Mouse (Mus musculus) layer of hippocampus, postnatal 10 days (tissue): ENCODE data around the gene Kidins220. TPM values are rescaled to one million over a fixed set of nuclear protein-coding genes. Genes with fewer than 3 reads are reported as not detected.

Experiments
- DNase-seq, 2 experiments: peaks; one replicate each; pipeline ENCODE4 v3.0.0; 2021; ENCODE audit warnings: low spot score in 2 of 2
- total RNA-seq, 2 experiments: library from RNA; stranded (reverse); gene quantifications; 2 replicates each; pipeline ENCODE4 v1.2.3; 2021

The Kidins220 gene
- total RNA-seq, 2 experiments from 2014 or later, result 334 to 351 TPM

GRCm38 (mm10) chr12:24962362-24962967 is 12.3 kb upstream of the Kidins220 start:
- DNase-seq, result no peak

DNA sequence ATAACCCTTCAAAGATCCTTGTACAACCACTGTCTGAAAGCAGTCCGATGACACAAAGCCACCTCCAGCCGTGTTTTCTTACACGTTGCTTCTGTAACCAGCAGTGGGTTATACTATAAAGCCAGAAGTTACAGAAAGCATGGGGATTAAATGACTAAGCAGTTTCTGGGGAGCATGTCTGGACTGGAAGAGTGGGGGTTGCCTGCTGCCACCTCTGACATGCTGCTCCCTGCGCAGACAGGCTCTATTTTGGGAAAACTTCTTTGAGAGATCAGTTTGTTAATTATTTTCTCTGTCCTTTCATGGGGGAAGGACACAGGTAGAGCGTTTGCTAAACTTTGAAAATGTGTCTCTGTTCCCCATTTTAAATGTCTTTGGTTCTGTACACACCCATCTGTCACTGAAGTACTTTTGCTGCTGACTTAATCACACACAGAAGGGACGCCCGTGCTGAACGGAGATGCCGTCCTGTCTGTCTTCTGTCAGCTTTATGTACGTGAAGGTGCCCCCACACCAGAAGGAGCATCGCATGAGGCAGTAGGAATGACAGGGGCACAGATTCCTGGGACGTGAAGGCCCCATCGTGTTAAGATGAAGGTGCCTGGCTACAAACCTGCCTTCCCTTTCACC is 11.2 kb upstream of the Kidins220 start:
- no peak for DNase-seq

GRCm38 (mm10) chr12:24965406-24965805 is 9.3 kb upstream of the Kidins220 start:
- peak; percentile 34 to 45 for DNase-seq

DNA sequence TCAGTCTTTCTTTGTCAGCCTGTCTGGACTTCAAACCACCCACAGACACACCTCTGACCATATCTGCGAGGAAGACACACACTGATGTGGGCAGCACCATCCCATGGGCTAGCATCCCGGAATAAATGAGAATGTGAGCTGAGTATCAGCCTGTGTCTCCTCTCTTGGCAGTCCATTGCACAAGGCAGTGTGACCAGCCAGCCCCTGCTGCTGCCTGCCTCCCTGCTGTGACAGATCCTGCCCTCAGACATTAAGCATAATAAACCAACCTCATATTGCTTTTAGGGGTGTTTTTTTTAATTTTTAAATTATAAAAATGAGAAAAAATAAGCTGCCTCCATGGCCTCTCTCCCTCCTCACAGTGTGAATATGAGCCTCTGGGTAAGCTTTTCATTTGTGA is 8.7 kb upstream of the Kidins220 start:
- no peak for DNase-seq

- DNase-seq, result no peak
Measured at GRCm38 (mm10) chr12:24971490-24972200, 3.1 kb upstream of the Kidins220 start.

- no peak for DNase-seq
Measured at GRCm38 (mm10) chr12:24972371-24973350, 2.1 kb upstream of the Kidins220 start.

DNA sequence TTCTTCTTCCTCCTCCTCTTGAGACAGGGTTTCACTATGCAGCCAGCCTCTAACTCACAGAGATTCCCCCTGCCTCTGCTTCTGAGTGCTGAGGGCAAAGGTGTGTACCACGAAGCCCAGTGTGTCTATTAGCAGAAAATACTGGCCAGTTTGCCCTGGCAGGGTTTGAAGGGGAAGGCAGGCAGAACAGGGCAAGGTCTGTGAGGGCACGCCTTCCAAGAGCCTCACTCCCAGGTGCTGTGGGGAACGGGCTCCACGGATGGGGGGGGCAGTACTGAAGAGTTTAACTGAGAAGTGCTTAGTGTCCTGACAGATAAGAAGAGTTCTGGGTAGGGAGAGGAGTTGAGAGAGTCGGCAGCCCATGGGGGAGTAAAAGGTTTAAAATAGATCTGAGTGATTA is 1.1 kb upstream of the Kidins220 start:
- no peak for DNase-seq

DNA sequence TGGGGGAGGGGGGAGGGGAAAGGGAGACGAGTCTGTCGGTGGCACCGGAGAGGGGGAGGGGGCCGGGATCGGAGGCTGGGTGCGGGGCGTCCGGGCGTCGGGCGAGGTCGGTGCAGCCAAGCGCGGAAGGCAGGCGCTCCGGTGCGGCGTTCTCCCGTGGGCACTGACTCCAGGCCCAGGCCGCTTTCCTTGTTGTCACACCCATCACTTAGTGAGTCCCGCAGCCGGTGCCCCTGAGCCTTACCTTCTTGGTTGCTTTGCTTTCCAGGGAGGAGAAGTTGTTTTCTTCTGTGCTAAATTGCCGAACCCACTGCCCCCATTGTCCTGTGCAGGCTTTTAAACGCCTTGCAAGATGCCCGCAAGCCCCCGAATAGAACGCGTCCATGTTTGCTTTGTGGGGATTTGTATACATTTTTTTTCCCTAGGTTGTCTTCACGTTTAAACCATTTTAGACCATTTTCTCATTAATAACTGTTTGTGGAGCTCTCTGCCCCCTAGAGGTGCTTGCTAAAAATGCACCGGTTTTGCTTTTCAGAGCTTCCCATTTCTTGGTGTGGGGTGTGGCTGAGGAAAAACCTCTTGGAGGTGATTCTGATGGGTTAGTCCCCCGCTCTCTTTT is 499 bp downstream of the Kidins220 start:
- peak; percentile 70 to 73 for DNase-seq

DNA sequence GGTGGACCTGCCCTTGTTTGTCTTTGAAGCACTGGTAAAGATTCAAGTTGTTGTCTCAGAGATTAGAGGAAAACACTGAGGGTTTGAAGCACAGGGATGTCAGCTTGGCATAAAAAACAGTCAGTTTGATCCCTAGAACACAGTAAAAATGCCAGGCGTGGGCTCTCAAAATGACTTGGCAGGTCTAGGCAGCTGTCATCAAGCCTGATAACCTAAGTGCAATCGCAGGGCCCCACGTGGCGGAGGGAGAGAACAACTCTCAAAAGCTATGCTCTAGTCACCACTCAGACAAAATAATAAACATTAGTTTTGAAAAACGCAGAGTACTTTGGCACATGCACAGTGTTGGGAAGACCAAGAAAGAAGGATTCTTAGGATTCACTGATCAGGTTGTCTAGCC is 10.5 kb downstream of the Kidins220 start:
- no peak for DNase-seq

- no peak for DNase-seq
Measured at GRCm38 (mm10) chr12:24995350-24995749, 20.6 kb downstream of the Kidins220 start.

- DNase-seq, result no peak
Measured at GRCm38 (mm10) chr12:25005350-25005749, 30.6 kb downstream of the Kidins220 start.

DNA sequence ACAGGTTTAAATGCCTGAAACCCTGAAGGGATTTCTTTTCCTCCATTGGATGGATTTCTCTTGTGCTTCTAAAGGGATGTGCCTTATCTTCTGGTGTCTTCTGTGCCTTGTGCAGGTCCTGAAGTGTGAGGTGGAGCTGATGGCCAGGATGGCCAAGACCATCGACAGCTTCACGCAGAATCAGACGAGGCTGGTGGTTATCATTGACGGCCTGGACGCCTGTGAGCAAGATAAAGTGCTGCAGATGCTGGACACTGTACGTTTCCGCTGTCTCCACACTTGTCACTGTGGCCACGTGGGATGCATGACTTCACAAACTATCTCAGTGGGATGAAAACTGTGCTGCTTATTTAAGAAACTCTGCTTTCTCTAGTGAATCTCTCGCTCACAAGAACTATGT is 35.2 kb downstream of the Kidins220 start:
- DNase-seq, result no peak

DNA sequence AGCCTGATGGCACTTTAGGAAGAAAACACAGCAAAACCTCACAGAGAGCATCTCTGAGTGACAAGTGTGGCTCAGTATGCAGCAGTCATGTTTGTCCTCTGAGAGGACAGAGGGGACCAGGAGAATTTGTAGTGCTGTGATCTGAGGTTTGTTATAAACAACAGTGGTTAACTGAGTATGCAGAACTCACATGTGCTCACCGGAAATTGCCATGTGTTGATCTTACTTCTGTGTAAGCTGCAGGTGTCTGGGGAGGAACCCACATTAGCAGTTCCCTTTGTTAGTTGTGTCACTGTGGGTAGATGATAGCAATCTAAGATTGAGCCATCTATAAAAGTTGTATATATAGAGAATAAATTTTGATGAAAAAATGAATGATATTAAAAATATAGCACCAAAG is 35.7 kb downstream of the Kidins220 start:
- DNase-seq, result no peak

DNA sequence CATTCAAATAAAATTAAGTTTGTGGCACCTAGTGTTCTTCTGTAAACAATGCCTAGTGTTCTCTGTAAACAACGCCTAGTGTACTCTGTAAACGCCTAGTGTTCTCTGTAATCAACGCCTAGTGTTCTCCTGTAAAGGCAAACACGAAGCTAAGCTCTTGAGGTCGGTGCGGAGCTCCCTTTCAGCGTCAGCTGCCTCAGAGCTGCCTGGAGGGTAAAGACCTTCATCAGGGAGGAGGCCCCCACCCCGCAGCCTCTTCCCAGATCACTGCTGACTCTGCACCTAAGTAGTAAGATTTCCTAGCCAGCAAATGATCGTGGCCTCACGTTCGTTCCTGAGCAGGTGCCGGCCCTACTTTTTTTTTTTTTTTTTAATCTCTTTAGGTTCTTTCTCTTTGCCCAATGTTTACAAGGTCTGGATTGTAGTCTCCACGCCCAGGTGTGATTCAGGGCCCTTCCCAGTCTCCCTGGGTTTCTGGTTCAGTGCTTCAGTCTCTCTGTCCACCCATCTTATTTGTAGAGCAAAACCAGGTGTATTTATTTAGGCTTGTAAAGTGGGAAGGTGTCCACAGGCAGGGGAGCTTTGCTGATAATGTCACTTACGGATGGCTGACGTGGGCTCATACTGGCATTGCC is 37.1 kb downstream of the Kidins220 start:
- DNase-seq, result no peak

DNA sequence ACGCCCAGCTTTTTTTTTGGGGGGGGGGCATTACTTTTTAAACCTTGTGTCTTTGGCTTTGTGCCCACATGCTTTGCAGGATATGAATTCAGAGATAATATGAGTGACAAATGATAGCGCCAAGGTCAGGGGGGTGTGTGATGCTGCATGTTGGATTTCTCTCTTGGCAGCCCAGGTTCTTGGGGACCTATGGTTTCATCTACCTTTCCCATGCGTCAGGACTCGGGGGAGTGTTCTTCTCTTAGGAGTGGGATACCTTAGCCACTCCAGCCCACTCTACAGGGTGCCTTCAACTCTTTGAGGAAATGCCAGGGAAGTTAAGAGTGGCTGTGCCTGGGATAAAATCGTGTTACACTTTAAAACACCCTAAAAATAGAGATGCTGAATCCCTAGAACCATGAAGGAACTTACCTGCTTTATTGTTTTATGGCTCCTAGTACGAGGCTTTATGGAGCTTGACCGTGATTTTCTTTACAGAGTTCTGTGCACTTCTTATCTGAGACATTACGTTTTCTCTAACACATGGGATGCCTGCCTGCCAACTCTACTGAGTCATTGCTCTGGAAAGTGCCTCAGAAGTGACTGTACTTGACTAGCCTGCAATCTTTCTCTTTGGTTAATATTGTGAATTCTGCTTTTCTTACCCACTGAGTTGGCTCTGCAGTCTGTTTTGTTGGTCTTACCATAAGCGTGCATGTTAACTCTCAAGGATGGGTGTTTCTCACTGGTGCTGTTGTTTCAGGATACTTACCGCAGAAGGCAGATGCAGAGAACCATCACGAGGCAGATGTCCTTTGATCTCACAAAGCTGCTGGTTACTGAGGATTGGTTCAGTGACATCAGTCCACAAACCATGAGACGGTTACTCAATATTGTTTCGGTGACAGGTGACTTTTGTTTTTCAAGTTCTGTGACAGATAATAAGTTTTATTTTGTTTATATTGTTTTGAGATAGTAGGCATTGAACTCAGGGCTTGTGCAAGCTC is 38.1 kb downstream of the Kidins220 start:
- no peak for DNase-seq

DNA sequence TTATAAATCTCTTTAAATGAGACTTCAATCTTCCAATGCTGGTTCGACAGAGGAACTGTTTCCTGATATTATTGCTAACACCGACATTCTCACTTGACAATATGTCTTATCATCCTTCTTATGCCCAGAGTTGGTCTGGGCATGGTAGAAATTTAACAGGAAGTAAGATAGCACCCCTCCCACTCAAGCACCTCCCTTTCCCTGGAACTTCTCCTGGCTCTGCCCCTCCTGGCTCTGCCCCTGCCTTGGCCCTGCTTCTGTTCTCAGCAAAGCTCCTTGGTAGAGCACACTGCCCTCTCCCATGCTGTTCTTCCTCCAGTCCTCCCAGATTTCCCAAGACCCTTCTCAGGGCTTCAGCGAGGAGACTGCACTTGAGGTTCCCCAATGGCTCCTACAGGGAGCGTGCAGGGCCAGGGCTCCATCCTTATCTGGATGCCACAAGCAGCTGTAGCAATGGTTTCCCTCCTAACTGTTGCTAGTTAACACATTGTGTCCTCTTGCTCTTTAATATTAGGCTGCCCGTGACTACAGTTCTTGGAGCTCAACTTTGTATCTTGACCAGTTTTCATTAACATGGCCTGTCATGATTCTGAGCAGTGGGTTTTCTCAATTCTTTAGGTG is 39.7 kb downstream of the Kidins220 start:
- DNase-seq, result no peak

- no peak for DNase-seq
Measured at GRCm38 (mm10) chr12:25014938-25015337, 40.2 kb downstream of the Kidins220 start.

- DNase-seq, result no peak
Measured at GRCm38 (mm10) chr12:25016995-25017394, 42.3 kb downstream of the Kidins220 start.

DNA sequence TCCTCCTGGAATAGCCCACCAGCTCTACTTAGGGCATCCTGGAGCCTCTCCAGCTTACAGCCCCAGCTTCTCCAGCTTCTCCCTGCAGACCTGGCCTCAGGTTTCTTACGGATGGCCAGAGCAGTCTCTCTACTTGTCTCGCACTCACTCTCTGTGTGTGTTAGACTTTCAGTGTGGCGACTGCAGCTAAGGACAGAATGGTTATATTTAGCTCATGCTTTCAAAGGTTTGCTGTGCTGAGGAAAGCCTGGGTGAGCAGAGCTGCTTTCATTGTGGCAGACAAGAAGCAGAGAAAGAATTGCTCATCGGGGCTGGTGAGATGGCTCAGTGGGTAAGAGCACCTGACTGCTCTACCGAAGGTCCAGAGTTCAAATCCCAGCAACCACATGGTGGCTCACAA is 46.3 kb downstream of the Kidins220 start:
- no peak for DNase-seq
